Mouse (Mus musculus): ENCODE data around the gene Rhd.

DNA sequence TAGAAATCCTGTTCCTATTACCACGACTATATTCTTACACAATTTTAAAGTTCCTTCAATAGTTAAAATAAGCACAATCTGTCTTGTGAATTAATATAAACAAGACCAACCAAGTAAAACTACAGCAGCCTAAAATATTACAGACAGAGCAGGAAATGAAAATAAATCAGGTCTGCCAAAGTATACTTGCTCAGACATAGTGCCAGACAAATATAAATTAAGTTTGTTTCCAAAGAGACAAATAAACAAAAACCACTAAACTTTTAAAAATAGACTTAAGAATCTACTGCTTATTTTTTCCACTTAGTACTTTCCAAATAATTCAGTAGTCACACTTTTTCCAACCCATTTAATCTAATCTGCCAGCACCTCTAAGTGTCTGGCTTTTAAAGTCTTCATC lies 43.3 kb upstream of the Rhd start:
- TF ChIP-seq POLR2A (IDR thresholded peaks at IDR 0.05; ENCODE audit: low read depth, low read length): no peak
- no peak for TF ChIP-seq CTCF (IDR thresholded peaks at IDR 0.05; ENCODE audit: extremely low read depth, insufficient read depth, insufficient read length, insufficient replicate concordance)

Measured in spleen, adult 2 months (tissue).